Mouse (Mus musculus) heart, embryonic 15.5 days (tissue): Measurements from ENCODE around the gene Esd. TPM values are rescaled to one million over a fixed set of nuclear protein-coding genes. Genes with fewer than 3 reads are reported as not detected.

Experiments
- ATAC-seq: fragments of 200-750 bp; cut with Nextera tagmentation; replicated peaks from 2 replicates; pipeline ENCODE4 v1.8.0; 2017; ENCODE audit warnings: low read depth, moderate TSS enrichment; ENCODE audit not compliant: insufficient number of reproducible peaks, insufficient read depth, low FRiP score
- H3K27ac ChIP-seq: fragments of 300-500 bp; sonication (generic); 2 replicates; pipeline ENCODE4 v1.5.1; 2015; ENCODE audit warnings: mild to moderate bottlenecking, inconsistent platforms
- H3K27me3 ChIP-seq: fragments of 300-500 bp; sonication (generic); 2 replicates; pipeline ENCODE4 v1.6.1; 2015; ENCODE audit warnings: inconsistent platforms
- H3K36me3 ChIP-seq: fragments of 300-500 bp; sonication (generic); 2 replicates; pipeline ENCODE4 v1.6.1; 2015; ENCODE audit warnings: mild to moderate bottlenecking, inconsistent platforms
- H3K4me1 ChIP-seq: fragments of 300-500 bp; sonication (generic); replicated peaks from 2 replicates; pipeline ENCODE4 v1.6.1; 2015; ENCODE audit warnings: inconsistent platforms
- H3K4me2 ChIP-seq: fragments of 300-500 bp; sonication (generic); 2 replicates; pipeline ENCODE4 v1.6.1; 2015; ENCODE audit warnings: inconsistent platforms, mild to moderate bottlenecking, moderate library complexity
- H3K4me3 ChIP-seq: fragments of 300-500 bp; sonication (generic); 2 replicates; pipeline ENCODE4 v1.5.1; 2015; ENCODE audit warnings: mild to moderate bottlenecking, inconsistent platforms
- H3K9ac ChIP-seq: fragments of 300-500 bp; sonication (generic); 2 replicates; pipeline ENCODE4 v1.6.1; 2015; ENCODE audit warnings: mild to moderate bottlenecking, inconsistent platforms
- H3K9me3 ChIP-seq: fragments of 300-500 bp; sonication (generic); replicated peaks from 2 replicates; pipeline ENCODE4 v1.6.1; 2016; ENCODE audit warnings: inconsistent platforms
- WGBS: fragments of 180-500 bp; shearing (Covaris S2); methylation state at CpG from one replicate; pipeline ENCODE4 v1.1.7; 2015; ENCODE audit warnings: mixed read lengths; 5-methylcytosine and 5-hydroxymethylcytosine counted together
- polyA plus RNA-seq: library from polyadenylated mRNA; unstranded; fragments of >200 nt; fragmentation: Nextera tagmentation; extraction: Ambion mirVana; gene quantifications from 2 replicates; pipeline ENCODE4 v1.2.1, GENCODE M21; 2015

Gene Esd
- polyA plus RNA-seq, 1 experiment from 2014 or later, result 254 TPM

DNA sequence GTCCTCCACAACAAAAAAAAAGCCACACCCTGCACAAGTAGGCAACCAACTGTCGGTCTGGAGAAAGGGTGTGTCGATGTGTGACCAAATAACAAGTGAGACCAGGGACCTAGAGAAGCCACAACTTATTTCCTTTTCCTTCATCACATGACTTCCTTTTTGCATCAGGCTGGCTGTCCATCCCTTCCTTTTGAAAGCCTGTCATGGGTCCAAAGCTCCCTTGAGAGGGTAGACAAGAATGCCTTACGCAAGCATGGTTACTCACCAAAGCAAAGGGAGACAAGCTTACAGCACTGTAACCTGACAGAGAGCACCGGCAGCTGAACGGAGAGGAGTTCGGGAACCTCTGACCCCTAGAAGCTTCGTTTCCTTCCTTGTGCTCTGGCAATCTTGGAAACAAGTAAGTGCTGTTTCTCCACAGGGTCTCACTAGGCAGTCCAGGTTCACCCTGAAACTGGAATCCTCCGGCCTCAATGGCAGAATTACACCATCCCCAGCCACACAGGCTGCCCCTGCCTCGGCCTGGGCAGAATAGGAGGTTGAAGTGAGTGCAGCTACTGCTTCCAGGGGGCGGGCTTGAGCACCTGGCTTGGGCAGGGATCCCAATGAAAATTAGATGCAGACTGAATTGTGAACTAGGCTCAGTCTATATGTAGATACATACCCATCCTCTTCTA is 65.4 kb downstream of the Esd start:
- Histone ChIP-seq H3K4me1 (peaks cover 4% of the 10 kb centered on the region; the same call in 1 of the 2 replicates), H3K27ac (no peak overlapping the region), H3K4me2 (no peak overlapping the region), H3K4me3 (no peak overlapping the region), H3K27me3 (no peaks in the 10 kb centered on the region), H3K36me3 (peaks cover 43% of the 10 kb centered on the region), H3K9ac (no peak overlapping the region), H3K9me3 (peaks cover 8% of the 10 kb centered on the region; the same call in 1 of the 2 replicates)
- 83% methylated on average over 10 of the region's 10 CpGs for WGBS
- ATAC-seq, result no peak

DNA sequence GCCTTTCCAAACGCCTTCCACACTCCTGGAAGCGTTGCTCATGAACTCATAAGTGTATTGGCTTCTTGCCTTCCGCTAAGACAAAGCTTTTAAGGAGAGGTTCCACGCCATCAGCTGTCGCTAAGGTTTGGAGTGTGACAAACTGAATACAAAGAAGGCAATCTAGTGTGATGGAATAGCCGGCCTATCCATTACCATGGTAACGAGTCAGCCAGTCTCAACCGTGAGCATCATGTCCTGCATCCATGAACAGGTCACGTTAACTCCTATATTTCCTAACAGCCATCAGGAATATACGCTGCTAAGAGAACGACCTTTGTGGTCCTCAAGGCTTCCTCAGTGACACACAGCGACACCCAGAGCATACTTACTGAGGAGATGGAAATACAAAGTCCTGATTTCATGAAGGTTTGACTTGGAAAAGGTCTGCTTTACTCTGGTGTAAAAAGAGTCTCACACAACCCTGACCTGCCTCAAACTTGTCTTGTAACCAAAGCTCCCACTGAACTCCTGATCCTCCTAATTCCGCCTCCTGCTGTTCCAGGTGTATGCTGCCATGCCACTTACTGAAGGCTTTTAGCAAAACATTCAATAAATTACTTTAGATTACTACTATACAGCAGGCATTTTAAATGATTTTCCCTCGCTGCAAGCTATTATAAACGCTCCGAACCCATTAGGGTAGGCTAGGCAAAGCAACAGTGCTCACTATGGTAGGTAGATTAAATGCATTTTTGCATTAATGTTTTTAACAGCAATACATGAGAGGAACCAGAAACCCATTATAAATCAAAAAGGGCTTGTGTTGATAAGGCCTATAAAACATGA is 66.2 kb downstream of the Esd start:
- Histone ChIP-seq H3K4me3 (no peak overlapping the region), H3K27me3 (no peaks in the 10 kb centered on the region), H3K4me1 (peaks cover 4% of the 10 kb centered on the region; the same call in 1 of the 2 replicates), H3K36me3 (peaks cover 41% of the 10 kb centered on the region), H3K9me3 (peaks cover 8% of the 10 kb centered on the region; the same call in 1 of the 2 replicates), H3K27ac (no peak overlapping the region), H3K9ac (no peak overlapping the region), H3K4me2 (no peak overlapping the region)
- ATAC-seq, result no peak
- WGBS, result 91% methylated on average over 16 of the region's 16 CpGs

Other genes starting within 250 kb of the Esd start
- 0.66 and 0.77 TPM in 2 replicates for gene Htr2a, start 91.5 kb upstream of the Esd start, polyA plus RNA-seq
- gene Lrch1, start 215.6 kb downstream of the Esd start, polyA plus RNA-seq, result 10.9 and 12.6 TPM in 2 replicates